Mouse (Mus musculus): ENCODE results near the gene Ccdc62. TPM values are rescaled to one million over a fixed set of nuclear protein-coding genes. Genes with fewer than 3 reads are reported as not detected.
A peak's percentile ranks its signal among the peaks of the same experiment; 100 is the strongest.

The Ccdc62 gene
- polyA plus RNA-seq, 1 experiment = 5.4 TPM

DNA sequence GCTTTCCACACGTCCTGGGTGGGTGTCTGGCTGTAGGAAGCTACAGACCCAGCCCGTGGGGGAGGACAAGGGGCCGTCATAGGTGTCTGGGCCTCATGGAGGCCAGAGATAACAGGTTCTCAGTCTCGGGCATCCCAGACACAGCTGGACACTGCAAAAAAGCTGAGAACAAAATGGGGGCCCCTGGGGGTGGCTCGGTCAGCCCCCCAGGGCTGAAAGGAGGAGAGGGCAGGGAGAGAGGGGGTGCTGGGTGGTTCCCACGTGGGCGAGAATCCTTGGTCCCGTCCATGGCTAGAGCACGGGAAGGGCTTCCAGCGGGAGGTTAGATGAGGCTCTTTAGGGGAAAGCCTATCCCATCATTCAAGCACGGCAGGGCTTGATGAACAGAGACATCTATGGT, 52.4 kb downstream of the Ccdc62 start:
- H3K4me3 ChIP-seq (ENCODE audit: insufficient read depth, low read length) = no peak overlapping the region
- TF ChIP-seq POLR2A (IDR thresholded peaks at IDR 0.05; ENCODE audit: extremely low read depth, insufficient read depth, low read length) (no peak), CTCF (IDR thresholded peaks at IDR 0.05; ENCODE audit: extremely low read depth, insufficient read depth, low read length) (no peak)
- peaks cover 11% of the 10 kb centered on the region for H3K4me1 ChIP-seq (ENCODE audit: control insufficient read depth, insufficient read depth, low read length)
- no peak overlapping the region for H3K27ac ChIP-seq (ENCODE audit: insufficient read depth, low read length)

DNA sequence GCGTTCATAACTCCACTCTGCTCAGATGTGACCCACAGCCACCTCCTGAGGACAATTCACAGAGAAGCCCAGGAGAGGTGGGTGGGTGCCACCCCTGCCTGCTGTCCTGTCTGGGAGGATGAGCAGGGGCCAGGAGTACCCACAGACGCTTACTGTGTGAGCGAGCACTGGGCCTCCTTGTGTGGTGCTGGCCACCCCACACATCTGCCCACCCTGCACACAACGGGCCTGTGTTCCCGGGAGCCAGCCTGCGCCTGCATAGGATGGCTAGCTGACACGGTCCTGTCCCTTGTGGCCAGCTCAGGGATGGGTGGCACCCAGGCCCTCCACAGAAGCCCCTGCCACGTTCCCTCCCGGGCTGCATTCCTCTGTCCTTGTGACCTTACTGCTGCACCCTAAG, 55.0 kb downstream of the Ccdc62 start:
- TF ChIP-seq POLR2A (IDR thresholded peaks at IDR 0.05; ENCODE audit: extremely low read depth, insufficient read depth, low read length) = no peak
- no peak for TF ChIP-seq CTCF (IDR thresholded peaks at IDR 0.05; ENCODE audit: extremely low read depth, insufficient read depth, low read length)
- H3K4me1 ChIP-seq (ENCODE audit: control insufficient read depth, insufficient read depth, low read length) = peaks cover 7% of the 10 kb centered on the region
- H3K27ac ChIP-seq (ENCODE audit: insufficient read depth, low read length) = peak overlapping the region; percentile 66
- H3K4me3 ChIP-seq (ENCODE audit: insufficient read depth, low read length) = no peak overlapping the region

DNA sequence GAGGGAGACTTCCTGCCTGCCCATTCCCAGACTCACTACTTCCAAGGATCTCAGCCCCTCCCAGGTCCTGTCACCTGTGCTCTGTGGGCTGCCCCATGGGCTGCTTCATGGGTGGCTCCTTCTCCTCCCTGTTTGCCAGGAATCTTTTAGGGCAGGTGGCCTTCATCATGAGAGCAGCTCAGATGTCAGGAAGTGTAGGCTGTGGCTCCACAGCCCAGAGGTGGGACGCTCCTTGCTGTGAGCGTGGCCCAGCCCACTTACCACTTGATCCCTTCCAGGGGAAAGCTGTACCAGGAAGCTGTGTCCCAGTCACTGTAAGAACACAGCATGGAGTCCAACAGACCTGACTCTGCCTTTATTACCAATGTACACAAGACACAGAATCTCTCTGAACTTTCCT, 56.4 kb downstream of the Ccdc62 start:
- Histone ChIP-seq H3K4me3 (ENCODE audit: insufficient read depth, low read length) (no peak overlapping the region), H3K27ac (ENCODE audit: insufficient read depth, low read length) (no peak overlapping the region), H3K4me1 (ENCODE audit: control insufficient read depth, insufficient read depth, low read length) (peaks cover 4% of the 10 kb centered on the region; the same call in 1 of the 2 replicates)
- TF ChIP-seq POLR2A (IDR thresholded peaks at IDR 0.05; ENCODE audit: extremely low read depth, insufficient read depth, low read length) (no peak), CTCF (IDR thresholded peaks at IDR 0.05; ENCODE audit: extremely low read depth, insufficient read depth, low read length) (no peak)

DNA sequence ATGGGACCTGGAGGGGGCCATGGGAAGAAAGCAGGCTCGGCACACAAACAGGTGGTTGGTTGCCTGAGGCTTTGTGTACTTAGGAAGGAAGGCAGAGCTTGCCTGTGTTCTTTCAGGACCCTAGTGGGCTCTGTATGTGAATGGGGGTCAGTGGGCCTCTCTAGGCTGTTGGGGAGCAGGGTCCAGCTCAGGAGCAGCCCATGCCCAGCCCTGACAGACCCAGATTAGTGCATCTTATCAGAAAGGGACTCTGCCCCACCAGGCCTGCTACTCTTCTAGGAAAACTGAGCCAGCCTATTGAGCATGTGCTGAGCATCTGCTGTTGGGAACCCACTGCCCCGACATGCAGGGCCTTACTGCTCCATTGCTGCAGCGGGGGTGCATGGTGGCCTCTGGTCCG, 57.0 kb downstream of the Ccdc62 start:
- Histone ChIP-seq H3K4me1 (ENCODE audit: control insufficient read depth, insufficient read depth, low read length) (peaks cover 4% of the 10 kb centered on the region; the same call in 1 of the 2 replicates), H3K4me3 (ENCODE audit: insufficient read depth, low read length) (no peak overlapping the region), H3K27ac (ENCODE audit: insufficient read depth, low read length) (no peak overlapping the region)
- TF ChIP-seq CTCF (IDR thresholded peaks at IDR 0.05; ENCODE audit: extremely low read depth, insufficient read depth, low read length) (no peak), POLR2A (IDR thresholded peaks at IDR 0.05; ENCODE audit: extremely low read depth, insufficient read depth, low read length) (no peak)

DNA sequence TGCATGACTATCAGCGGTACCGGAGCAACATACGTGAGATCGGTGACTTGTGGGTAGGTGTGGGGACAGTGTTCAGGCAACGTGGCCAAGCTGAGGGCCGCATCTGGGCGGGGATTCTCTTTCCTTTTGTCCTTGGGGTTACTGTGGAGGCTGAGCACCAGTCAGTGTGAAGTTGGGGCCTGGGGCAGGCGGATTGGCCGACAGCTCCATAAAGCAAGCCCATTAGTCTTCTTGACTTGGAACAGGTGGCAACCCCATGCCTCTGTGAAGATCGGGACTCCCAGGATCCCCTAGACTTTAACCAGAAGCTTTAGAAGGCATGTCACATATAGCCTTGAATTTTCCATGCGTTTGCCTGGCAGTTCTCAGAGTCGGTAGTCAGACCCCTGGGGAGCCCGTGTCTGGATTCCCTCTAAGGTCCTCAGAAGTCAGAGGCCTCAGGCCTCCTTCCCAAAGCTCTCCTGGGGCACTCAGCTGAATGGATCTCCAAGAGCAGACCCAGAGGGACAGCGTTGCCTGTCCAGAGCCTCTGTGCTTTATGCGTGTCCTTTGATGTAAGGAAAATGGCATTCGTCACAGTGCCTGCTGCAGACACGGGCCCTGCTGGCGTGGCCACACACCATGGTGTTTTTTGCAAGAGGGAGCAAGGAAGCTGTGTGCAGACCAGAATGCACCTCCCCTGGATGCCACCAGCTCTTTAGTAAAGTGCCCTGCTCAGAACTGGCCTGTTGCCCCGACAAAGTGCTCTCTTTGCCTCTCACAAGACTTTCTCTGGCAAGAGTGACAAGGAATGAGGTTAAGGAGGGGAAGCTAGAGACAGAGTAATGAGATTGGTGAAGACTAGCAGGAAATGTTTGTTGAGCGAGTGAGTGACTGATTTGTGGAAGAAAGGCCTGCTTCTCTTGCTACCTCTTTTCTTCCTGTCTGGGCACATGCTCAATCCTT, 59.7 kb downstream of the Ccdc62 start:
- H3K4me1 ChIP-seq (ENCODE audit: control insufficient read depth, insufficient read depth, low read length) = peaks cover 2% of the 10 kb centered on the region; the same call in 1 of the 2 replicates
- no peak overlapping the region for H3K4me3 ChIP-seq (ENCODE audit: insufficient read depth, low read length)
- no peak for TF ChIP-seq POLR2A (IDR thresholded peaks at IDR 0.05; ENCODE audit: extremely low read depth, insufficient read depth, low read length)
- no peak for TF ChIP-seq CTCF (IDR thresholded peaks at IDR 0.05; ENCODE audit: extremely low read depth, insufficient read depth, low read length)
- no peak overlapping the region for H3K27ac ChIP-seq (ENCODE audit: insufficient read depth, low read length)

DNA sequence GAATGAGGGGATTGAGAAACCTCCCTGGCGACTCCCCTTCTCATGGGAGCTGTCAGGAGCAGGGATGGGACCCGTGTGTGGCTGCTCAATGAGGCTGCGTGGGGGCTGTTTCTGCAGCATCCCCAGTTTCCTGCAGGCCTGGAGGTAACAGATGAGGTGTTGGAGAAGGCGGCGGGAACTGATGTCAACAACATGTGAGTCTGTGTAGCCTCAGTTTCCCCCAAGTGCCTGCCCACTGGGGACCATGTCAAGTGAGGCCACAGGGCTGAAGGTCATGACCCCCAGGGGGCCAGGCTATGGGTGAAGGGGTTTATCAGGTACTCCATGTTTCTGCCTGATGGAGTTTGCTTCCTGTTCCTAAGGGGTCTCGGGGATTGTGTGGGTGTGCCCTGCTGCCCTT, 60.8 kb downstream of the Ccdc62 start:
- Histone ChIP-seq H3K4me3 (ENCODE audit: insufficient read depth, low read length) (no peak overlapping the region), H3K4me1 (ENCODE audit: control insufficient read depth, insufficient read depth, low read length) (0 out of 2 replicates have a peak, but pooled peaks cover 2% of the 10 kb centered on the region), H3K27ac (ENCODE audit: insufficient read depth, low read length) (no peak overlapping the region)
- TF ChIP-seq POLR2A (IDR thresholded peaks at IDR 0.05; ENCODE audit: extremely low read depth, insufficient read depth, low read length) = no peak
- TF ChIP-seq CTCF (IDR thresholded peaks at IDR 0.05; ENCODE audit: extremely low read depth, insufficient read depth, low read length) = no peak

DNA sequence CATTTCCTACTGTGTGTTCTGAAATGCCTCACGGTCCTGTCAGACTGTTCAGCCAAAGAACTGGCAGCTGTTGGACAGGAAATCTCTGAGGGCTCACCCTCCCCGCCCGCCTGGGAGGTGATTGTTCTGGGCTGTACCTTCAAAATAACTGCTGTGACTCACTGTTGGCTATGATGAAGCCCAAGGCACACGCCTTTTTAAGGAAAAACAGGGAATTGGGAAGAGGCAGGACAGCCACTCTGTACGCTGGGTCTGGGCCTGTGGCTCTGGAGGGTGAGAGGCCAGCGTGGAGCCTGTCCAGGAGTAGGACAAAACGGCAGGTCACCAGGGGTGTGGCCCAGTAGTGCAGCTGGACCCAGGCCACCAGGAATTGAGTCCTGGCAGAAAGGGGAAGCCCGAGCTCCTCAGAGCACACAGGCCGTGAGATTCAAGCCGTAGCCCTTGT, 61.7 kb downstream of the Ccdc62 start:
- Histone ChIP-seq H3K4me1 (ENCODE audit: control insufficient read depth, insufficient read depth, low read length) (0 out of 2 replicates have a peak, but pooled peaks cover 2% of the 10 kb centered on the region), H3K27ac (ENCODE audit: insufficient read depth, low read length) (peak overlapping the region; percentile 80; the same call in 1 of the 2 replicates), H3K4me3 (ENCODE audit: insufficient read depth, low read length) (no peak overlapping the region)
- TF ChIP-seq CTCF (IDR thresholded peaks at IDR 0.05; ENCODE audit: extremely low read depth, insufficient read depth, low read length) = no peak
- no peak for TF ChIP-seq POLR2A (IDR thresholded peaks at IDR 0.05; ENCODE audit: extremely low read depth, insufficient read depth, low read length)

DNA sequence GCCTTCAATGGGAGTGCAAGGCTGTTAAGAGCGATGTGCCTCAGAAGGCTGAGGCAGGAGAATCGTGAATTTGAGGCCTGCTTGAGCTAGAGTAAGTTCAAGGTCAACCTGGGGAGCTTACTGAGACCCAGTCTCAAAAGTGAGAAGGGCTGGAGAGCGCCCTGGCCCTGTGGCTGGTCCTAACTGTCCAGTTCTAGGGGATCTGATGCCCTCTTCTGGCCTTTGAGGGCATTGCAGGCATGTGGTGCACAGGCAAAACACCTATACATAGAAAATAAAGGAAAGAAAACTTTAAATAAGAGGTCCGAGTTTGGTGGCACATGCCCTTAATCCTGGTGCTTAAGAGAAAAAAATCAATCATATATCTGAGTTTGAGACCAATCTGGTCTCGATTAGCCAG, 62.3 kb downstream of the Ccdc62 start:
- Histone ChIP-seq H3K4me3 (ENCODE audit: insufficient read depth, low read length) (no peak overlapping the region), H3K27ac (ENCODE audit: insufficient read depth, low read length) (peak overlapping the region; percentile 6; the same call in 1 of the 2 replicates), H3K4me1 (ENCODE audit: control insufficient read depth, insufficient read depth, low read length) (peaks cover 3% of the 10 kb centered on the region)
- TF ChIP-seq CTCF (IDR thresholded peaks at IDR 0.05; ENCODE audit: extremely low read depth, insufficient read depth, low read length) = peak; percentile 86
- no peak for TF ChIP-seq POLR2A (IDR thresholded peaks at IDR 0.05; ENCODE audit: extremely low read depth, insufficient read depth, low read length)

DNA sequence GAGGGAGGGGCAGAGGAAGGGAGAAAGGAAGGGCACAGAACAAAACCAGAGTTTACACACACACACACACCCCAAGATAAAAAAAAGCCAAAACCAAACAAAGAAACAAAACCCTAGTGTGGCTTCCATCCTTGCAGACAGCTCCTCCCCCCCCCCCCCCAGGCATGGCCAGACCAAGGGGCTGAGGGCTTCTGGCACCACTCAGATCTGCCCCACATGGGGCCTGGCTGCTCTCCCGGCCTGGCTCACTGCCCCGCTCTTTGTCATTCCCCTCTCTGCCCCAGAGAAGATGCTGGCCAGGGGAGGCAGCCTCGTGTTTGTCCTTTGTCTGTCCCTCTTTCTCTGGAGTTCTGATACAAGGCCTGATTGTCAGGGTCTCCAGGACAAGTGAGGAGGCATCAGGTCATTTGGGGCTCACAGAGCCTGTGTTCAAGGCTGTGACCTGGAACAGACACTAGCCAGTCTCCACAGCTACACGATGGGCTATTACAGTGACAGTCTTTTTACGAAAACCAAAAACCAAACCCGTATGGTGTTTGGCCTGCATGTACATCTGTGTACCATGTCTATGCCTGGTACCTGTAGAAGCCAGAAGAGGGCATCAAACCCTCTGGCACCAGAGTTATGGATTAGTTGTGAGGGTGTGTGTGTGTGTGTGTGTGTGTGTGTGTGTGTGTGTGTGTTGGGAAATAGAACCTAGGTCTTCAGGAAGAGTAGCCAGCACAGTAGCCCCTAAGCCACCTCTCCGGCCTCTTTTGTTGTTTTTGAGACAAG, 63.0 kb downstream of the Ccdc62 start:
- no peak overlapping the region for H3K27ac ChIP-seq (ENCODE audit: insufficient read depth, low read length)
- H3K4me3 ChIP-seq (ENCODE audit: insufficient read depth, low read length) = no peak overlapping the region
- TF ChIP-seq POLR2A (IDR thresholded peaks at IDR 0.05; ENCODE audit: extremely low read depth, insufficient read depth, low read length) (no peak), CTCF (IDR thresholded peaks at IDR 0.05; ENCODE audit: extremely low read depth, insufficient read depth, low read length) (no peak)
- peaks cover 4% of the 10 kb centered on the region for H3K4me1 ChIP-seq (ENCODE audit: control insufficient read depth, insufficient read depth, low read length)
